Mouse (Mus musculus) stomach, embryonic 14.5 days (tissue): Measurements from ENCODE around the gene 4930595D18Rik. TPM values are rescaled to one million over a fixed set of nuclear protein-coding genes. Genes with fewer than 3 reads are reported as not detected.

Experiments used
- ATAC-seq: fragments of 200-750 bp; cut with Nextera tagmentation; 2 replicates; pipeline ENCODE4 v1.8.0; 2017; ENCODE audit warnings: low read depth, moderate TSS enrichment; ENCODE audit not compliant: insufficient number of reproducible peaks, insufficient read depth, low FRiP score
- H3K27ac ChIP-seq: fragments of 300-500 bp; sonication (generic); 2 replicates; pipeline ENCODE4 v1.5.1; 2014; ENCODE audit warnings: mild to moderate bottlenecking, low read length, moderate library complexity, mixed read lengths
- H3K27me3 ChIP-seq: fragments of 300-500 bp; sonication (generic); 2 replicates; pipeline ENCODE4 v1.6.1; 2014; ENCODE audit warnings: low read length, control low read depth, mixed read lengths; ENCODE audit not compliant: control insufficient read depth, insufficient read depth
- H3K36me3 ChIP-seq: fragments of 300-500 bp; sonication (generic); 2 replicates; pipeline ENCODE4 v1.6.1; 2014; ENCODE audit warnings: mild to moderate bottlenecking, control low read depth, low read length, moderate library complexity, mixed read lengths; ENCODE audit not compliant: control insufficient read depth, insufficient read depth
- H3K4me1 ChIP-seq: fragments of 300-500 bp; sonication (generic); 2 replicates; pipeline ENCODE4 v1.6.1; 2014; ENCODE audit warnings: low read length, control low read depth, mixed read lengths; ENCODE audit not compliant: control insufficient read depth, insufficient read depth
- H3K4me2 ChIP-seq: fragments of 300-500 bp; sonication (generic); replicated peaks from 2 replicates; pipeline ENCODE4 v1.6.1; 2014; ENCODE audit warnings: low read depth, low read length, control low read depth
- H3K4me3 ChIP-seq: fragments of 300-500 bp; sonication (generic); 2 replicates; pipeline ENCODE4 v1.5.1; 2014; ENCODE audit warnings: low read depth, low read length, control low read depth
- H3K9ac ChIP-seq: fragments of 300-500 bp; sonication (generic); replicated peaks from 2 replicates; pipeline ENCODE4 v1.6.1; 2014; ENCODE audit warnings: low read depth, mild to moderate bottlenecking, control low read depth, low read length, moderate library complexity, mixed read lengths
- H3K9me3 ChIP-seq: fragments of 300-500 bp; sonication (generic); 2 replicates; pipeline ENCODE4 v1.6.1; 2016; ENCODE audit warnings: low read depth, low read length, control low read depth; ENCODE audit not compliant: control insufficient read depth
- WGBS: fragments of 180-500 bp; shearing (Covaris S2); extraction: QIAGEN DNeasy Blood & Tissue Kit; methylation state at CpG from one replicate; pipeline ENCODE4 v1.1.7; 2014; 5-methylcytosine and 5-hydroxymethylcytosine counted together
- polyA plus RNA-seq: library from polyadenylated mRNA; unstranded; fragments of >200 nt; fragmentation: Nextera tagmentation; extraction: Ambion mirVana; gene quantifications from 2 replicates; pipeline ENCODE4 v1.2.1, GENCODE M21; 2014

The 4930595D18Rik gene
- polyA plus RNA-seq, 1 experiment from 2014 or later = not detected

GRCm38 (mm10) chr12:111203945-111204344 is 19.7 kb upstream of the 4930595D18Rik start:
- H3K9me3 ChIP-seq = no peaks in the 10 kb centered on the region
- peaks cover 5% of the 10 kb centered on the region; the same call in 1 of the 2 replicates for H3K4me1 ChIP-seq
- no peak overlapping the region for H3K9ac ChIP-seq
- H3K27ac ChIP-seq = no peak overlapping the region
- no peaks in the 10 kb centered on the region for H3K36me3 ChIP-seq
- no peak overlapping the region for H3K4me2 ChIP-seq
- ATAC-seq = no peak
- WGBS = 51% methylated on average over 3 of the region's 3 CpGs
- no peak overlapping the region for H3K4me3 ChIP-seq
- H3K27me3 ChIP-seq = no peaks in the 10 kb centered on the region

- Histone ChIP-seq H3K9me3 (no peaks in the 10 kb centered on the region), H3K4me2 (no peak overlapping the region), H3K4me3 (no peak overlapping the region), H3K27ac (no peak overlapping the region), H3K36me3 (no peaks in the 10 kb centered on the region), H3K9ac (no peak overlapping the region), H3K4me1 (peaks cover 5% of the 10 kb centered on the region; the same call in 1 of the 2 replicates), H3K27me3 (no peaks in the 10 kb centered on the region)
- no peak for ATAC-seq
- WGBS = 74% methylated on average over 10 of the region's 10 CpGs
Measured at GRCm38 (mm10) chr12:111203076-111203475, 18.8 kb upstream of the 4930595D18Rik start.

GRCm38 (mm10) chr12:111196548-111196947 is 12.3 kb upstream of the 4930595D18Rik start:
- ATAC-seq = no peak
- Histone ChIP-seq H3K36me3 (no peaks in the 10 kb centered on the region), H3K4me2 (no peak overlapping the region), H3K27me3 (no peaks in the 10 kb centered on the region), H3K4me3 (no peak overlapping the region), H3K9me3 (no peaks in the 10 kb centered on the region), H3K27ac (no peak overlapping the region), H3K9ac (no peak overlapping the region), H3K4me1 (peaks cover 6% of the 10 kb centered on the region; the same call in 1 of the 2 replicates)
- 71% methylated on average over 4 of the region's 4 CpGs for WGBS

GRCm38 (mm10) chr12:111193331-111193730 is 9.0 kb upstream of the 4930595D18Rik start:
- 62% methylated on average over 9 of the region's 9 CpGs for WGBS
- Histone ChIP-seq H3K9me3 (no peaks in the 10 kb centered on the region), H3K27me3 (no peaks in the 10 kb centered on the region), H3K36me3 (no peaks in the 10 kb centered on the region), H3K27ac (no peak overlapping the region), H3K9ac (no peak overlapping the region), H3K4me1 (peaks cover 6% of the 10 kb centered on the region; the same call in 1 of the 2 replicates), H3K4me3 (no peak overlapping the region), H3K4me2 (no peak overlapping the region)
- ATAC-seq = no peak

GRCm38 (mm10) chr12:111192777-111193176 is 8.5 kb upstream of the 4930595D18Rik start:
- Histone ChIP-seq H3K27me3 (no peaks in the 10 kb centered on the region), H3K4me2 (no peak overlapping the region), H3K4me1 (peaks cover 6% of the 10 kb centered on the region; the same call in 1 of the 2 replicates), H3K36me3 (no peaks in the 10 kb centered on the region), H3K4me3 (no peak overlapping the region), H3K27ac (no peak overlapping the region), H3K9me3 (no peaks in the 10 kb centered on the region), H3K9ac (no peak overlapping the region)
- WGBS = 67% methylated on average over 6 of the region's 6 CpGs
- no peak for ATAC-seq

GRCm38 (mm10) chr12:111190891-111191290 is 6.6 kb upstream of the 4930595D18Rik start:
- H3K4me3 ChIP-seq = no peak overlapping the region
- H3K36me3 ChIP-seq = no peaks in the 10 kb centered on the region
- H3K27ac ChIP-seq = no peak overlapping the region
- no peak overlapping the region for H3K9ac ChIP-seq
- no peak for ATAC-seq
- WGBS = 72% methylated on average over 2 of the region's 2 CpGs
- H3K4me1 ChIP-seq = peaks cover 6% of the 10 kb centered on the region; the same call in 1 of the 2 replicates
- no peak overlapping the region for H3K4me2 ChIP-seq
- H3K27me3 ChIP-seq = no peaks in the 10 kb centered on the region
- no peaks in the 10 kb centered on the region for H3K9me3 ChIP-seq

- WGBS = 90% methylated on average over 5 of the region's 5 CpGs
- no peaks in the 10 kb centered on the region for H3K36me3 ChIP-seq
- H3K4me2 ChIP-seq = no peak overlapping the region
- no peaks in the 10 kb centered on the region for H3K9me3 ChIP-seq
- no peak overlapping the region for H3K27ac ChIP-seq
- H3K9ac ChIP-seq = no peak overlapping the region
- no peak for ATAC-seq
- no peak overlapping the region for H3K4me3 ChIP-seq
- peaks cover 6% of the 10 kb centered on the region; the same call in 1 of the 2 replicates for H3K4me1 ChIP-seq
- H3K27me3 ChIP-seq = no peaks in the 10 kb centered on the region
Measured at GRCm38 (mm10) chr12:111190355-111190754, 6.1 kb upstream of the 4930595D18Rik start.

GRCm38 (mm10) chr12:111188295-111188694 is 4.0 kb upstream of the 4930595D18Rik start:
- Histone ChIP-seq H3K27me3 (no peaks in the 10 kb centered on the region), H3K9me3 (no peaks in the 10 kb centered on the region), H3K4me2 (no peak overlapping the region), H3K4me3 (no peak overlapping the region), H3K4me1 (peaks cover 4% of the 10 kb centered on the region; the same call in 1 of the 2 replicates), H3K36me3 (no peaks in the 10 kb centered on the region), H3K9ac (no peak overlapping the region), H3K27ac (no peak overlapping the region)
- WGBS = 90% methylated on average over 4 of the region's 4 CpGs
- ATAC-seq = no peak

GRCm38 (mm10) chr12:111186986-111187385 is 2.7 kb upstream of the 4930595D18Rik start:
- Histone ChIP-seq H3K27me3 (no peaks in the 10 kb centered on the region), H3K27ac (no peak overlapping the region), H3K4me2 (no peak overlapping the region), H3K4me1 (no peaks in the 10 kb centered on the region), H3K4me3 (no peak overlapping the region), H3K9ac (no peak overlapping the region), H3K9me3 (no peaks in the 10 kb centered on the region), H3K36me3 (no peaks in the 10 kb centered on the region)
- no peak for ATAC-seq
- 86% methylated on average over 3 of the region's 3 CpGs for WGBS
